In genomic region chr7:24189571-24189944, GRCm38 (mm10) we compare ENCODE assay signal across 26 mouse cellular contexts.
"Had no signal": no experiment of that assay in that cellular context is flagged by ENCODE, and none has a peak within 500 bp of the region (broad histone marks: within the 10 kb centered on the region; RNA-seq: fewer than 3 reads in every experiment).

No protein-coding gene starts in this region.

- H3K9ac ChIP-seq: heart, embryonic 12.5 days; hindbrain, embryonic 12.5 days; hindbrain, embryonic 15.5 days; intestine, embryonic 15.5 days; kidney, embryonic 15.5 days; limb, embryonic 12.5 days; liver, embryonic 13.5 days; liver, embryonic 15.5 days had no signal

- H3K4me3 ChIP-seq: heart, embryonic 10.5 days; heart, embryonic 12.5 days; hindbrain, embryonic 10.5 days; hindbrain, embryonic 12.5 days; hindbrain, embryonic 15.5 days; intestine, embryonic 15.5 days; kidney, embryonic 15.5 days; layer of hippocampus, adult 2 months; left cerebral cortex, adult 2 months; limb, embryonic 10.5 days; limb, embryonic 12.5 days; liver, embryonic 13.5 days; liver, embryonic 15.5 days had no signal

- DNase-seq: gastrocnemius, postnatal 14 days; gastrocnemius, postnatal 36 days; heart, postnatal 10 days; heart, postnatal 4 days; kidney, adult 2 months; kidney, adult 9 months; kidney, postnatal 25 days; kidney, postnatal 4 days; liver; liver, embryonic 13.5 days had no signal

- ATAC-seq: inflammation-experienced regulatory T-cells, adult 6 months; intestine, embryonic 15.5 days; intestine, postnatal 0 days had no signal

- H3K4me2 ChIP-seq: heart, embryonic 12.5 days; hindbrain, embryonic 12.5 days; hindbrain, embryonic 15.5 days; intestine, embryonic 15.5 days; kidney, embryonic 15.5 days; limb, embryonic 12.5 days; liver, embryonic 11.5 days; liver, embryonic 13.5 days; liver, embryonic 15.5 days had no signal

- H3K4me1 ChIP-seq: hindbrain, embryonic 10.5 days; hindbrain, embryonic 12.5 days; hindbrain, embryonic 15.5 days; intestine, embryonic 15.5 days; kidney, embryonic 15.5 days; limb, embryonic 10.5 days; limb, embryonic 12.5 days; liver, embryonic 13.5 days; liver, embryonic 15.5 days had no signal

- H3K9me3 ChIP-seq: hindbrain, embryonic 15.5 days; intestine, embryonic 15.5 days; limb, embryonic 10.5 days; liver, embryonic 13.5 days; liver, embryonic 15.5 days had no signal

- H3K27ac ChIP-seq: heart, embryonic 10.5 days; hindbrain, embryonic 10.5 days; hindbrain, embryonic 12.5 days; hindbrain, embryonic 15.5 days; intestine, embryonic 15.5 days; kidney, embryonic 15.5 days; kidney, postnatal 0 days; layer of hippocampus, adult 2 months; left cerebral cortex, adult 2 months; limb, embryonic 10.5 days; limb, embryonic 12.5 days; liver, embryonic 13.5 days; liver, embryonic 15.5 days had no signal

- H3K27me3 ChIP-seq: heart, embryonic 12.5 days; hindbrain, embryonic 12.5 days; hindbrain, embryonic 15.5 days; intestine, embryonic 15.5 days; kidney, embryonic 15.5 days; limb, embryonic 12.5 days; liver, embryonic 13.5 days; liver, embryonic 15.5 days had no signal
